In genomic region chr1:191288762-191289161, GRCm38 (mm10) we compare ENCODE assay signal across 8 mouse cellular contexts. TPM values are rescaled to one million over a fixed set of nuclear protein-coding genes. Genes with fewer than 3 reads are reported as not detected.
A peak's percentile ranks its signal among the peaks of the same experiment; 100 is the strongest.
DNase-seq lines count a peak whose midpoint lies in the region; ATAC-seq and TF ChIP-seq lines count a peak whose summit lies in the region.

No protein-coding gene starts in this region.

- H3K4me3 ChIP-seq in gastrocnemius, adult 2 months: no peak overlapping the region
- H3K4me3 ChIP-seq in embryonic fibroblast, embryonic 13.5 days (ENCODE audit: insufficient read depth, low read length): no peak overlapping the region
- no peak overlapping the region for H3K4me3 ChIP-seq in liver, embryonic 11.5 days (ENCODE audit: low read depth, low read length)
- H3K4me3 ChIP-seq in olfactory bulb, adult 2 months (ENCODE audit: insufficient read depth, low read depth, low read length): no peak overlapping the region

- no peak overlapping the region for H3K27ac ChIP-seq in gastrocnemius, adult 2 months
- H3K27ac ChIP-seq in embryonic fibroblast, embryonic 13.5 days (ENCODE audit: insufficient read depth, low read length): no peak overlapping the region
- H3K27ac ChIP-seq in liver, embryonic 11.5 days (ENCODE audit: low read depth, low read length): no peak overlapping the region
- H3K27ac ChIP-seq in olfactory bulb, adult 2 months (ENCODE audit: insufficient read depth, low read depth, low read length): no peak overlapping the region

- peak; percentile 74 for TF ChIP-seq CTCF in gastrocnemius, adult 2 months (IDR thresholded peaks at IDR 0.05)
- TF ChIP-seq CTCF in embryonic fibroblast, embryonic 13.5 days (IDR thresholded peaks at IDR 0.05; ENCODE audit: borderline replicate concordance, insufficient read depth, low read length): peak; percentile 31; the same call in 1 of the 2 replicates
- peak; percentile 63; the same call in 1 of the 2 replicates for TF ChIP-seq CTCF in olfactory bulb, adult 2 months (IDR thresholded peaks at IDR 0.05; ENCODE audit: insufficient read depth, low read depth, low read length)

- ATAC-seq in liver, embryonic 11.5 days (replicated peaks; ENCODE audit: low FRiP score): peak; percentile 74

- H3K4me1 ChIP-seq in embryonic fibroblast, embryonic 13.5 days (ENCODE audit: control insufficient read depth, insufficient read depth, low read length): no peaks in the 10 kb centered on the region
- H3K4me1 ChIP-seq in liver, embryonic 11.5 days (replicated peaks; ENCODE audit: control insufficient read depth, insufficient read depth, low read length): no peaks in the 10 kb centered on the region
- H3K4me1 ChIP-seq in olfactory bulb, adult 2 months (ENCODE audit: control insufficient read depth, insufficient read depth, low read length): 0 out of 2 replicates have a peak, but pooled peaks cover 5% of the 10 kb centered on the region

- DNase-seq in gastrocnemius, adult 2 months: peak; percentile 73
- DNase-seq in gastrocnemius, adult 18-20 months (ENCODE audit: low spot score): no peak
- peak; percentile 65 for DNase-seq in urinary bladder, postnatal 25 days (ENCODE audit: low spot score)
- DNase-seq in urinary bladder, adult 2 months (ENCODE audit: low spot score): no peak
- DNase-seq in liver, embryonic 11.5 days (ENCODE audit: low spot score): no peak
- DNase-seq in right cerebral cortex, postnatal 10 days (ENCODE audit: low spot score in 2 of 2): no peak

- intact Hi-C loops in gastrocnemius, adult 2 months (cut with DNase I): no loop called here

- H3K27me3 ChIP-seq in liver, embryonic 11.5 days (replicated peaks; ENCODE audit: control insufficient read depth, insufficient read depth, low read length): no peaks in the 10 kb centered on the region

- H3K9ac ChIP-seq in liver, embryonic 11.5 days (ENCODE audit: low read depth, low read length): no peak overlapping the region

- H3K4me2 ChIP-seq in liver, embryonic 11.5 days: no peak overlapping the region

- H3K9me3 ChIP-seq in liver, embryonic 11.5 days (ENCODE audit: control insufficient read depth, low read length): no peaks in the 10 kb centered on the region

- H3K36me3 ChIP-seq in liver, embryonic 11.5 days (ENCODE audit: control insufficient read depth, insufficient read depth, low read length): no peaks in the 10 kb centered on the region

- no peak for TF ChIP-seq POLR2A in embryonic fibroblast, embryonic 13.5 days (IDR thresholded peaks at IDR 0.05; ENCODE audit: low read depth, low read length)
- no peak for TF ChIP-seq POLR2A in olfactory bulb, adult 2 months (IDR thresholded peaks at IDR 0.05; ENCODE audit: insufficient read depth, low read depth, low read length)

- WGBS in liver, embryonic 11.5 days: 32% methylated on average over 8 of the region's 8 CpGs
- 40% methylated on average over 8 of the region's 8 CpGs for WGBS in olfactory bulb, adult 2 months

RNA-seq across cellular contexts. Expression of gene Nenf, which starts 29.2 kb away (rescaled TPM):
- total RNA-seq in gastrocnemius, adult 2 months (2021): 10 to 100 TPM; 68.3 to 69.6 TPM
- 10 to 100 TPM; 67.8 to 76.9 TPM for total RNA-seq in gastrocnemius, adult 18-20 months (2021)
- polyA plus RNA-seq in urinary bladder, adult 2 months (2012; rRNA removed): 180 and 193 TPM in 2 replicates
- 63.1 and 67.2 TPM in 2 replicates for polyA plus RNA-seq in embryonic fibroblast, embryonic 13.5 days (2011; ENCODE audit: insufficient read length, low read depth, missing spikeins)
- 53.6 and 56.4 TPM in 2 replicates for polyA plus RNA-seq in liver, embryonic 11.5 days (2014; fragmentation: Nextera tagmentation; extraction: Ambion mirVana)
- not detected in 2 replicates for polyA plus RNA-seq in olfactory bulb, adult 2 months (2012; ENCODE audit: insufficient read depth, insufficient read length, low replicate concordance, missing spikeins)

RNA-seq across cellular contexts. Expression of gene Tmem206, which starts 37.0 kb away (rescaled TPM):
- total RNA-seq in gastrocnemius, adult 2 months (2021): 1 to 10 TPM; 1.2 to 1.4 TPM
- 1 to 10 TPM; 1.1 to 1.5 TPM for total RNA-seq in gastrocnemius, adult 18-20 months (2021)
- 7.5 TPM in 2 replicates for polyA plus RNA-seq in urinary bladder, adult 2 months (2012; rRNA removed)
- polyA plus RNA-seq in embryonic fibroblast, embryonic 13.5 days (2011; ENCODE audit: insufficient read length, low read depth, missing spikeins): 10.1 and 12.0 TPM in 2 replicates
- polyA plus RNA-seq in liver, embryonic 11.5 days (2014; fragmentation: Nextera tagmentation; extraction: Ambion mirVana): 15.4 and 18.8 TPM in 2 replicates
- not detected in 2 replicates for polyA plus RNA-seq in olfactory bulb, adult 2 months (2012; ENCODE audit: insufficient read depth, insufficient read length, low replicate concordance, missing spikeins)

Comparison
In these comparisons a context has a peak if more than half of its experiments do, and no peak if none do; other contexts are left out.
1. DNase-seq: peak in gastrocnemius, adult 2 months (single experiment) and urinary bladder, postnatal 25 days (single experiment); none in gastrocnemius, adult 18-20 months (single experiment), urinary bladder, adult 2 months (single experiment), liver, embryonic 11.5 days (single experiment) and right cerebral cortex, postnatal 10 days (0 of 2).
2. RNA of gene Nenf, which starts 29.2 kb away (polyA plus RNA-seq): 180 to 193 TPM in urinary bladder, adult 2 months, 63.1 to 67.2 TPM in embryonic fibroblast, embryonic 13.5 days and 53.6 to 56.4 TPM in liver, embryonic 11.5 days; not detected in olfactory bulb, adult 2 months; every median in the first group is over 10 times any median in the second.
3. Peak in every context shown above with its lines, with median percentiles within 50 percentile points of each other: CTCF ChIP-seq.